In genomic region chr3:30353878-30354727, GRCm38 (mm10) we compare ENCODE assay signal across 10 mouse cellular contexts.
DNase-seq lines count a peak whose midpoint lies in the region; ATAC-seq lines count a peak whose summit lies in the region.
"Had no signal": no experiment of that assay in that cellular context is flagged by ENCODE, and none has a peak within 500 bp of the region (broad histone marks: within the 10 kb centered on the region; RNA-seq: fewer than 3 reads in every experiment).

No protein-coding gene starts in this region.

- H3K4me1 ChIP-seq in liver, embryonic 11.5 days (replicated peaks; ENCODE audit: control insufficient read depth, insufficient read depth, low read length), result no peaks in the 10 kb centered on the region; the same call in 1 of the 2 replicates
- H3K4me1 ChIP-seq in hindbrain, embryonic 13.5 days (replicated peaks), result peaks cover 10% of the 10 kb centered on the region; the same call in 1 of the 2 replicates

- no peaks in the 10 kb centered on the region for H3K36me3 ChIP-seq in liver, embryonic 11.5 days (ENCODE audit: control insufficient read depth, insufficient read depth, low read length)
- no peaks in the 10 kb centered on the region for H3K36me3 ChIP-seq in hindbrain, embryonic 13.5 days

- no peaks in the 10 kb centered on the region for H3K27me3 ChIP-seq in liver, embryonic 11.5 days (replicated peaks; ENCODE audit: control insufficient read depth, insufficient read depth, low read length)
- H3K27me3 ChIP-seq in hindbrain, embryonic 13.5 days, result 0 out of 2 replicates have a peak, but pooled peaks cover 4% of the 10 kb centered on the region
- H3K27me3 ChIP-seq: limb, embryonic 13.5 days had no signal

- H3K4me3 ChIP-seq in liver, embryonic 11.5 days (ENCODE audit: low read depth, low read length), result no peak overlapping the region
- H3K4me3 ChIP-seq in hindbrain, embryonic 13.5 days, result no peak overlapping the region
- H3K4me3 ChIP-seq: erythroblast, embryonic 14.5 days; limb, embryonic 13.5 days had no signal

- H3K9me3 ChIP-seq in liver, embryonic 11.5 days (ENCODE audit: control insufficient read depth, low read length), result no peaks in the 10 kb centered on the region
- H3K9me3 ChIP-seq in hindbrain, embryonic 13.5 days, result no peaks in the 10 kb centered on the region
- H3K9me3 ChIP-seq: limb, embryonic 13.5 days had no signal

- no peak overlapping the region for H3K4me2 ChIP-seq in liver, embryonic 11.5 days
- no peak overlapping the region for H3K4me2 ChIP-seq in hindbrain, embryonic 13.5 days
- H3K4me2 ChIP-seq: limb, embryonic 13.5 days had no signal

- peak; percentile 4 for DNase-seq in liver
- no peak for DNase-seq in liver, embryonic 11.5 days (ENCODE audit: low spot score)
- peak; percentile 20 for DNase-seq in embryo, embryonic 9.5 days (ENCODE audit: extremely low spot score)
- DNase-seq in kidney, postnatal 10 days, result peak; percentile 48
- peak; percentile 28 to 55 for DNase-seq in lung, postnatal 4 days
- DNase-seq in left cerebral cortex, adult 18-20 months (ENCODE audit: low spot score in 2 of 2), result no peak
- no peak for DNase-seq in right cerebral cortex, adult 2 months (ENCODE audit: low spot score in 2 of 2)

- no peak overlapping the region for H3K27ac ChIP-seq in liver, embryonic 11.5 days (ENCODE audit: low read depth, low read length)
- no peak overlapping the region for H3K27ac ChIP-seq in hindbrain, embryonic 13.5 days
- H3K27ac ChIP-seq: limb, embryonic 13.5 days had no signal

- no peak; the same call in 1 of the 2 replicates for ATAC-seq in liver, embryonic 11.5 days (replicated peaks; ENCODE audit: low FRiP score)
- no peak for ATAC-seq in hindbrain, embryonic 13.5 days (ENCODE audit: low FRiP score)

- 14% methylated on average over 6 of the region's 6 CpGs for whole genome bisulfite sequencing in liver, embryonic 11.5 days
- 51% methylated on average over 6 of the region's 6 CpGs for WGBS in hindbrain, embryonic 13.5 days

- H3K9ac ChIP-seq in liver, embryonic 11.5 days (ENCODE audit: low read depth, low read length), result no peak overlapping the region
- H3K9ac ChIP-seq in hindbrain, embryonic 13.5 days, result no peak overlapping the region
- H3K9ac ChIP-seq: limb, embryonic 13.5 days had no signal

Comparison
In these comparisons a context has a peak if more than half of its experiments do, and no peak if none do; other contexts are left out.
1. DNase-seq: peak in liver (single experiment), embryo, embryonic 9.5 days (single experiment), kidney, postnatal 10 days (single experiment) and lung, postnatal 4 days (2 of 2); none in liver, embryonic 11.5 days (single experiment), left cerebral cortex, adult 18-20 months (0 of 2) and right cerebral cortex, adult 2 months (0 of 2).